Mouse (Mus musculus): ENCODE data around the gene Trim7. TPM values are rescaled to one million over a fixed set of nuclear protein-coding genes. Genes with fewer than 3 reads are reported as not detected.

Trim7 gene
- polyA plus RNA-seq, 1 experiment from 2014 or later = 3.7 TPM

- Histone ChIP-seq H3K4me2 (no peak overlapping the region), H3K27ac (no peak overlapping the region), H3K27me3 (no peaks in the 10 kb centered on the region), H3K4me1 (peaks cover 17% of the 10 kb centered on the region), H3K4me3 (replicated peaks) (no peak overlapping the region), H3K9ac (no peak overlapping the region), H3K9me3 (replicated peaks) (no peaks in the 10 kb centered on the region), H3K36me3 (no peaks in the 10 kb centered on the region)
- WGBS = 95% methylated on average over 3 of the region's 3 CpGs
- no peak for ATAC-seq (replicated peaks; ENCODE audit: low FRiP score)
Measured at GRCm38 (mm10) chr11:48793184-48793583, 32.8 kb upstream of the Trim7 start.

GRCm38 (mm10) chr11:48795221-48795620 is 30.7 kb upstream of the Trim7 start:
- H3K9ac ChIP-seq = no peak overlapping the region
- H3K4me2 ChIP-seq = no peak overlapping the region
- no peaks in the 10 kb centered on the region for H3K36me3 ChIP-seq
- no peak overlapping the region for H3K27ac ChIP-seq
- peaks cover 24% of the 10 kb centered on the region for H3K4me1 ChIP-seq
- 90% methylated on average over 7 of the region's 7 CpGs for WGBS
- H3K9me3 ChIP-seq (replicated peaks) = no peaks in the 10 kb centered on the region
- no peak overlapping the region for H3K4me3 ChIP-seq (replicated peaks)
- no peaks in the 10 kb centered on the region for H3K27me3 ChIP-seq
- ATAC-seq (replicated peaks; ENCODE audit: low FRiP score) = no peak

- WGBS = 78% methylated on average over 4 of the region's 4 CpGs
- no peaks in the 10 kb centered on the region for H3K27me3 ChIP-seq
- no peaks in the 10 kb centered on the region for H3K9me3 ChIP-seq (replicated peaks)
- H3K27ac ChIP-seq = no peak overlapping the region
- peaks cover under 1% of the 10 kb centered on the region for H3K36me3 ChIP-seq
- no peak for ATAC-seq (replicated peaks; ENCODE audit: low FRiP score)
- H3K4me2 ChIP-seq = no peak overlapping the region
- H3K9ac ChIP-seq = no peak overlapping the region
- no peak overlapping the region for H3K4me3 ChIP-seq (replicated peaks)
- H3K4me1 ChIP-seq = peaks cover 16% of the 10 kb centered on the region
Measured at GRCm38 (mm10) chr11:48796290-48796689, 29.6 kb upstream of the Trim7 start.

- Histone ChIP-seq H3K36me3 (peaks cover 11% of the 10 kb centered on the region), H3K4me3 (replicated peaks) (no peak overlapping the region), H3K9ac (no peak overlapping the region), H3K9me3 (replicated peaks) (no peaks in the 10 kb centered on the region), H3K4me1 (peaks cover 23% of the 10 kb centered on the region), H3K27ac (no peak overlapping the region), H3K27me3 (no peaks in the 10 kb centered on the region), H3K4me2 (no peak overlapping the region)
- ATAC-seq (replicated peaks; ENCODE audit: low FRiP score) = no peak
- 67% methylated on average over 5 of the region's 5 CpGs for WGBS
Measured at GRCm38 (mm10) chr11:48797287-48797686, 28.7 kb upstream of the Trim7 start.

- peak overlapping the region; percentile 70 for H3K4me2 ChIP-seq
- no peaks in the 10 kb centered on the region for H3K9me3 ChIP-seq (replicated peaks)
- peak overlapping the region; percentile 26 for H3K9ac ChIP-seq
- no peaks in the 10 kb centered on the region for H3K27me3 ChIP-seq
- H3K4me1 ChIP-seq = peaks cover 29% of the 10 kb centered on the region
- WGBS = 81% methylated on average over 7 of the region's 7 CpGs
- H3K27ac ChIP-seq = no peak overlapping the region
- 0 out of 2 replicates have a peak overlapping the region, but pooled peaks have one; percentile 88 for H3K4me3 ChIP-seq (replicated peaks)
- H3K36me3 ChIP-seq = peaks cover 21% of the 10 kb centered on the region
- no peak for ATAC-seq (replicated peaks; ENCODE audit: low FRiP score)
Measured at GRCm38 (mm10) chr11:48798308-48798707, 27.6 kb upstream of the Trim7 start.

- H3K4me1 ChIP-seq = peaks cover 29% of the 10 kb centered on the region
- peak; percentile 23; the same call in 1 of the 2 replicates for ATAC-seq (replicated peaks; ENCODE audit: low FRiP score)
- WGBS = 6% methylated on average over 18 of the region's 18 CpGs
- H3K4me2 ChIP-seq = peak overlapping the region; percentile 70
- H3K9me3 ChIP-seq (replicated peaks) = no peaks in the 10 kb centered on the region
- H3K4me3 ChIP-seq (replicated peaks) = peak overlapping the region; percentile 88
- H3K36me3 ChIP-seq = peaks cover 30% of the 10 kb centered on the region
- H3K9ac ChIP-seq = peak overlapping the region; percentile 86
- H3K27ac ChIP-seq = peak overlapping the region; percentile 99
- no peaks in the 10 kb centered on the region for H3K27me3 ChIP-seq
Measured at GRCm38 (mm10) chr11:48798984-48799920, 26.7 kb upstream of the Trim7 start.

GRCm38 (mm10) chr11:48799921-48800701 is 25.8 kb upstream of the Trim7 start, which contains the start of gene Rack1:
Rack1 (plus strand) TSS chr11:48800332.
- Histone ChIP-seq H3K9me3 (replicated peaks) (no peaks in the 10 kb centered on the region), H3K27me3 (no peaks in the 10 kb centered on the region), H3K27ac (peak within 1 kb of the TSS; percentile 99), H3K4me2 (peak within 1 kb of the TSS; percentile 70), H3K4me1 (peaks cover 29% of the 10 kb centered on the region), H3K4me3 (replicated peaks) (peak within 1 kb of the TSS; percentile 88), H3K9ac (peak within 1 kb of the TSS; percentile 86), H3K36me3 (peaks cover 39% of the 10 kb centered on the region)
- WGBS = under 1% methylated on average over 47 of the region's 47 CpGs
- ATAC-seq (replicated peaks; ENCODE audit: low FRiP score) = peak; percentile 92

GRCm38 (mm10) chr11:48801831-48802772 is 23.8 kb upstream of the Trim7 start:
- H3K4me2 ChIP-seq = peak overlapping the region; percentile 70
- 73% methylated on average over 17 of the region's 17 CpGs for WGBS
- H3K36me3 ChIP-seq = peaks cover 59% of the 10 kb centered on the region

GRCm38 (mm10) chr11:48803988-48804387 is 22.0 kb upstream of the Trim7 start:
- Histone ChIP-seq H3K27me3 (no peaks in the 10 kb centered on the region), H3K27ac (no peak overlapping the region), H3K4me2 (no peak overlapping the region), H3K9ac (no peak overlapping the region), H3K9me3 (replicated peaks) (no peaks in the 10 kb centered on the region), H3K4me3 (replicated peaks) (no peak overlapping the region), H3K36me3 (peaks cover 78% of the 10 kb centered on the region), H3K4me1 (peaks cover 20% of the 10 kb centered on the region)
- no peak for ATAC-seq (replicated peaks; ENCODE audit: low FRiP score)
- 95% methylated on average over 2 of the region's 2 CpGs for WGBS

More at GRCm38 (mm10) chr11:48801831-48802772, 23.8 kb upstream of the Trim7 start:
- no peak for ATAC-seq (replicated peaks; ENCODE audit: low FRiP score)
- Histone ChIP-seq H3K9me3 (replicated peaks) (no peaks in the 10 kb centered on the region), H3K27ac (0 out of 2 replicates have a peak overlapping the region, but pooled peaks have one; percentile 33), H3K4me3 (replicated peaks) (peak overlapping the region; percentile 88), H3K9ac (peak overlapping the region; percentile 86), H3K27me3 (no peaks in the 10 kb centered on the region), H3K4me1 (peaks cover 29% of the 10 kb centered on the region)

- Histone ChIP-seq H3K9ac (no peak overlapping the region), H3K4me1 (peaks cover 21% of the 10 kb centered on the region), H3K27ac (no peak overlapping the region), H3K4me2 (no peak overlapping the region), H3K9me3 (replicated peaks) (no peaks in the 10 kb centered on the region), H3K36me3 (peaks cover 87% of the 10 kb centered on the region), H3K4me3 (replicated peaks) (no peak overlapping the region), H3K27me3 (no peaks in the 10 kb centered on the region)
- WGBS = 89% methylated on average over 2 of the region's 2 CpGs
- no peak for ATAC-seq (replicated peaks; ENCODE audit: low FRiP score)
Measured at GRCm38 (mm10) chr11:48804922-48805321, 21.0 kb upstream of the Trim7 start.
